Mouse (Mus musculus) ES-E14 (cell line): Measurements from ENCODE around the gene Lins1. TPM values are rescaled to one million over a fixed set of nuclear protein-coding genes. Genes with fewer than 3 reads are reported as not detected.
A peak's percentile ranks its signal among the peaks of the same experiment; 100 is the strongest.

Source experiments
- DNase-seq: peaks from one replicate; pipeline ENCODE4 v3.0.0-alpha.2; 2013; ENCODE audit warnings: low read depth, low spot score
- H3K27ac ChIP-seq: 2 replicates; pipeline ENCODE4 v1.5.1; 2012; ENCODE audit warnings: low read depth, mild to moderate bottlenecking, low read length, moderate library complexity, mixed read lengths; ENCODE audit not compliant: poor library complexity, insufficient read depth, severe bottlenecking
- H3K36me3 ChIP-seq: 2 replicates; pipeline ENCODE4 v1.6.1; 2012; ENCODE audit warnings: mild to moderate bottlenecking, low read length, moderate library complexity, mixed read lengths; ENCODE audit not compliant: control insufficient read depth, poor library complexity, insufficient read depth, severe bottlenecking
- H3K4me1 ChIP-seq, 2 experiments: fragments of 150-350 bp in 1 of 2; sonication (generic) in 1 of 2; 2 replicates each; pipeline ENCODE4 v1.6.1; 2012; ENCODE audit warnings: low read length in 2 of 2, mild to moderate bottlenecking in 1 of 2, mixed read lengths in 1 of 2; ENCODE audit not compliant: control insufficient read depth in 2 of 2, insufficient read depth in 2 of 2, poor library complexity in 1 of 2
- H3K4me3 ChIP-seq, 2 experiments: fragments of 150-350 bp in 1 of 2; sonication (generic) in 1 of 2; 2 replicates each; pipeline ENCODE4 v1.5.1; 2012; ENCODE audit warnings: low read length in 2 of 2, low read depth in 1 of 2, mild to moderate bottlenecking in 1 of 2, mixed read lengths in 1 of 2; ENCODE audit not compliant: insufficient read depth in 1 of 2, poor library complexity in 1 of 2, severe bottlenecking in 1 of 2
- H3K9ac ChIP-seq: 2 replicates; pipeline ENCODE4 v1.6.1; 2012; ENCODE audit warnings: low read depth, mild to moderate bottlenecking, low read length, mixed read lengths; ENCODE audit not compliant: poor library complexity, insufficient read depth, severe bottlenecking
- H3K9me3 ChIP-seq: fragments of 150-350 bp; sonication (generic); 2 replicates; pipeline ENCODE4 v1.6.1; 2012; ENCODE audit warnings: low read depth, mild to moderate bottlenecking, low read length; ENCODE audit not compliant: control insufficient read depth, insufficient read depth
- CHD2 ChIP-seq: IDR thresholded peaks from 2 replicates; pipeline ENCODE4 v1.6.1; 2014; ENCODE audit warnings: mild to moderate bottlenecking, low read depth, low read length, inconsistent platforms
- HCFC1 ChIP-seq: IDR thresholded peaks from 2 replicates; pipeline ENCODE4 v1.6.1; 2012; ENCODE audit warnings: low read length, inconsistent platforms, borderline replicate concordance; ENCODE audit not compliant: insufficient read depth
- MAFK ChIP-seq: IDR thresholded peaks from 2 replicates; pipeline ENCODE4 v1.6.1; 2014; ENCODE audit warnings: mild to moderate bottlenecking, low read depth, low read length, inconsistent platforms; ENCODE audit not compliant: insufficient read depth
- ZC3H11A ChIP-seq: IDR thresholded peaks from 2 replicates; pipeline ENCODE4 v1.6.1; 2012; ENCODE audit warnings: low read depth, mild to moderate bottlenecking, inconsistent platforms, low read length, borderline replicate concordance
- ZNF384 ChIP-seq: IDR thresholded peaks from 2 replicates; pipeline ENCODE4 v1.6.1; 2012; ENCODE audit warnings: low read depth, low read length, inconsistent platforms
- in situ Hi-C, 2 experiments: fragments of 600-800 bp; cut with MboI; formaldehyde crosslinking; loops; one replicate each; pipeline ENCODE4 v1.15.1; 2025; ENCODE audit warnings: low sequenced_read_pairs in 2 of 2, inconsistent platforms in 1 of 2; ENCODE audit not compliant: unreplicated experiment in 2 of 2
- total RNA-seq: library from RNA; depleted of rRNA; stranded (reverse); fragments of 300-350 nt; gene quantifications from 2 replicates; pipeline ENCODE4 v1.2.3, GENCODE M21; 2012

Gene Lins1
- total RNA-seq, 1 experiment: 8.7 TPM

GRCm38 (mm10) chr7:66660972-66661371 is 28.7 kb upstream of the Lins1 start:
- Histone ChIP-seq H3K4me1 (peaks cover 2% of the 10 kb centered on the region in 2 experiments; a peak in 1 of 4 replicates), H3K9me3 (no peaks in the 10 kb centered on the region), H3K27ac (no peak overlapping the region), H3K4me3 (no peak overlapping the region), H3K36me3 (peaks cover 8% of the 10 kb centered on the region; the same call in 1 of the 2 replicates), H3K9ac (no peak overlapping the region)
- no peak for DNase-seq
- in situ Hi-C loops: loop anchor here (5.0 to 25.0 kb wide), 5 partner anchors 229 to 549 kb away; partner anchors contain the start of gene Chsy1 (in 1 of the 2)
- TF ChIP-seq ZC3H11A: no peak
- no peak for TF ChIP-seq MAFK
- no peak for TF ChIP-seq ZNF384
- TF ChIP-seq CHD2: no peak
- TF ChIP-seq HCFC1: no peak

GRCm38 (mm10) chr7:66661572-66661971 is 28.1 kb upstream of the Lins1 start:
- H3K36me3 ChIP-seq: peaks cover 8% of the 10 kb centered on the region; the same call in 1 of the 2 replicates
- peak overlapping the region; percentile 26 to 32; a peak in 2 of 4 replicates for H3K4me3 ChIP-seq
- in situ Hi-C loops: loop anchor here (5.0 to 25.0 kb wide), 5 partner anchors 229 to 549 kb away; partner anchors contain the start of gene Chsy1 (in 1 of the 2)
- no peak overlapping the region for H3K9ac ChIP-seq
- TF ChIP-seq ZC3H11A: peak; percentile 54; the same call in 1 of the 2 replicates
- TF ChIP-seq HCFC1: no peak
- no peaks in the 10 kb centered on the region for H3K9me3 ChIP-seq
- peaks cover 2% of the 10 kb centered on the region in 2 experiments; a peak in 1 of 4 replicates for H3K4me1 ChIP-seq
- DNase-seq: peak; percentile 67
- no peak overlapping the region for H3K27ac ChIP-seq

DNA sequence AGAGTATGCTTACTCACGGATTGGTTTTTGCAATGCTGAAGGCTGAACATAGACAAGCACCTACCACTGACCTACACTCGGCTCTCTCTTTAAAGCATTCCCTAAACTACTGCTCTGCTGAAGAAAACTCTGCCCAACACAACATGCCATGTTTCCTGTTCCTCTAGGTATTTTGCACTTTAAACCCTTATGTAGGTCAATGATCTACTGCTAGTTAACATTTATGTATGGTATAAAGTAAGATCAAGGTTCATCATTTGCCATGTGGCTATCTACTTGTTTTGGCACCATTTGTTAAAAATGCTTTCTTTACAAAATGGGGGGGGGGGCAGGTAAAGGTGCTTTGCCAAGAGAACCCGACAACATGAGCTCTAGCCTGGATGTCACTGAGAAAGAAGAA is 26.1 kb upstream of the Lins1 start:
- in situ Hi-C loops: loop anchor here (5.0 to 25.0 kb wide), 5 partner anchors 231 to 551 kb away; partner anchors contain the start of gene Chsy1 (in 1 of the 2)
- peaks cover 2% of the 10 kb centered on the region in 2 experiments; a peak in 1 of 4 replicates for H3K4me1 ChIP-seq
- no peak overlapping the region for H3K27ac ChIP-seq
- TF ChIP-seq ZNF384 (no peak), MAFK (no peak), HCFC1 (no peak), ZC3H11A (no peak), CHD2 (no peak)
- no peaks in the 10 kb centered on the region for H3K9me3 ChIP-seq
- no peak for DNase-seq
- no peak overlapping the region for H3K4me3 ChIP-seq
- no peak overlapping the region for H3K9ac ChIP-seq
- H3K36me3 ChIP-seq: peaks cover 5% of the 10 kb centered on the region; the same call in 1 of the 2 replicates

- no peak for TF ChIP-seq ZC3H11A
- no peak for TF ChIP-seq MAFK
- no peak for TF ChIP-seq HCFC1
- no peak for TF ChIP-seq CHD2
- TF ChIP-seq ZNF384: no peak
- Histone ChIP-seq H3K4me1 (no peaks in the 10 kb centered on the region), H3K9me3 (no peaks in the 10 kb centered on the region), H3K27ac (no peak overlapping the region), H3K36me3 (peaks cover 4% of the 10 kb centered on the region), H3K4me3 (no peak overlapping the region), H3K9ac (no peak overlapping the region)
- in situ Hi-C loops: loop anchor here (10.0 to 25.0 kb wide), 4 partner anchors 255 to 555 kb away; partner anchors contain the start of gene Chsy1 (in 1 of the 2)
- no peak for DNase-seq
Measured at GRCm38 (mm10) chr7:66667064-66667463, 22.6 kb upstream of the Lins1 start.

GRCm38 (mm10) chr7:66675800-66676199 is 13.9 kb upstream of the Lins1 start:
- TF ChIP-seq MAFK: no peak
- TF ChIP-seq HCFC1: no peak
- TF ChIP-seq CHD2: no peak
- no peak for TF ChIP-seq ZNF384
- no peak for TF ChIP-seq ZC3H11A
- no peak for DNase-seq
- H3K36me3 ChIP-seq: peaks cover 24% of the 10 kb centered on the region
- no peak overlapping the region for H3K4me3 ChIP-seq
- in situ Hi-C loops: no loop called here
- H3K27ac ChIP-seq: no peak overlapping the region
- H3K4me1 ChIP-seq: no peaks in the 10 kb centered on the region
- H3K9me3 ChIP-seq: no peaks in the 10 kb centered on the region
- H3K9ac ChIP-seq: no peak overlapping the region
